9 mouse cellular contexts compared by ENCODE assay signal in genomic region chr2:140669081-140669480, GRCm38 (mm10). TPM values are rescaled to one million over a fixed set of nuclear protein-coding genes. Genes with fewer than 3 reads are reported as not detected.
DNase-seq lines count a peak whose midpoint lies in the region; ATAC-seq lines count a peak whose summit lies in the region.
"Had no signal": no experiment of that assay in that cellular context is flagged by ENCODE, and none has a peak within 500 bp of the region (broad histone marks: within the 10 kb centered on the region; RNA-seq: fewer than 3 reads in every experiment).

No protein-coding gene starts in this region.

- no peak for DNase-seq in kidney, adult 9 months
- no peak for DNase-seq in forebrain, embryonic 10.5 days (ENCODE audit: extremely low spot score, low spot score)
- no peak for DNase-seq in spleen, postnatal 4 days (ENCODE audit: low spot score in 2 of 2)
- no peak for DNase-seq in ovary, postnatal 14 days (ENCODE audit: low spot score)
- no peak for DNase-seq in liver
- DNase-seq: adrenal gland, postnatal 36 days had no signal

- H3K27me3 ChIP-seq in kidney, embryonic 15.5 days = no peaks in the 10 kb centered on the region
- peaks cover 29% of the 10 kb centered on the region for H3K27me3 ChIP-seq in forebrain, embryonic 10.5 days (ENCODE audit: poor library complexity, severe bottlenecking)
- H3K27me3 ChIP-seq in intestine, embryonic 15.5 days (replicated peaks) = no peaks in the 10 kb centered on the region
- no peaks in the 10 kb centered on the region for H3K27me3 ChIP-seq in neural tube, embryonic 15.5 days (replicated peaks)

- peak overlapping the region; percentile 29 for H3K4me3 ChIP-seq in kidney, embryonic 15.5 days (replicated peaks)
- peak overlapping the region; percentile 72 for H3K4me3 ChIP-seq in forebrain, embryonic 10.5 days
- H3K4me3 ChIP-seq in intestine, embryonic 15.5 days (replicated peaks) = peak overlapping the region; percentile 27
- H3K4me3 ChIP-seq in neural tube, embryonic 15.5 days (replicated peaks) = peak overlapping the region; percentile 44

- WGBS in kidney, embryonic 15.5 days = 21% methylated on average over 2 of the region's 2 CpGs
- WGBS in forebrain, embryonic 10.5 days = 23% methylated on average over 2 of the region's 2 CpGs
- 44% methylated on average over 2 of the region's 2 CpGs for WGBS in intestine, embryonic 15.5 days
- 5% methylated on average over 2 of the region's 2 CpGs for WGBS in neural tube, embryonic 15.5 days

- H3K27ac ChIP-seq in kidney, embryonic 15.5 days = no peak overlapping the region
- H3K27ac ChIP-seq in forebrain, embryonic 10.5 days = peak overlapping the region; percentile 92
- H3K27ac ChIP-seq in intestine, embryonic 15.5 days = no peak overlapping the region
- peak overlapping the region; percentile 68 for H3K27ac ChIP-seq in neural tube, embryonic 15.5 days (replicated peaks)

- H3K4me1 ChIP-seq in kidney, embryonic 15.5 days = peaks cover 13% of the 10 kb centered on the region; the same call in 1 of the 2 replicates
- peaks cover 60% of the 10 kb centered on the region for H3K4me1 ChIP-seq in forebrain, embryonic 10.5 days
- peaks cover 3% of the 10 kb centered on the region; the same call in 1 of the 2 replicates for H3K4me1 ChIP-seq in intestine, embryonic 15.5 days (replicated peaks)
- H3K4me1 ChIP-seq in neural tube, embryonic 15.5 days = peaks cover 27% of the 10 kb centered on the region

- H3K9me3 ChIP-seq in kidney, embryonic 15.5 days (replicated peaks) = no peaks in the 10 kb centered on the region
- H3K9me3 ChIP-seq in forebrain, embryonic 10.5 days = no peaks in the 10 kb centered on the region
- no peaks in the 10 kb centered on the region for H3K9me3 ChIP-seq in intestine, embryonic 15.5 days
- H3K9me3 ChIP-seq in neural tube, embryonic 15.5 days (replicated peaks) = no peaks in the 10 kb centered on the region

- no peak for ATAC-seq in kidney, embryonic 15.5 days (replicated peaks; ENCODE audit: low FRiP score)
- no peak for ATAC-seq in intestine, embryonic 15.5 days
- no peak for ATAC-seq in neural tube, embryonic 15.5 days (ENCODE audit: low FRiP score)

- H3K4me2 ChIP-seq in kidney, embryonic 15.5 days = peak overlapping the region; percentile 52
- peak overlapping the region; percentile 53 for H3K4me2 ChIP-seq in intestine, embryonic 15.5 days (replicated peaks)
- peak overlapping the region; percentile 64 for H3K4me2 ChIP-seq in neural tube, embryonic 15.5 days

- no peak overlapping the region for H3K9ac ChIP-seq in kidney, embryonic 15.5 days
- no peak overlapping the region for H3K9ac ChIP-seq in intestine, embryonic 15.5 days
- peak overlapping the region; percentile 41; the same call in 1 of the 2 replicates for H3K9ac ChIP-seq in neural tube, embryonic 15.5 days (replicated peaks)

- no peaks in the 10 kb centered on the region for H3K36me3 ChIP-seq in kidney, embryonic 15.5 days
- peaks cover 10% of the 10 kb centered on the region for H3K36me3 ChIP-seq in forebrain, embryonic 10.5 days (replicated peaks)
- no peaks in the 10 kb centered on the region for H3K36me3 ChIP-seq in intestine, embryonic 15.5 days
- no peaks in the 10 kb centered on the region for H3K36me3 ChIP-seq in neural tube, embryonic 15.5 days

RNA-seq across cellular contexts. Expression of gene Flrt3, which starts 2.2 kb away (rescaled TPM):
- polyA plus RNA-seq in kidney, embryonic 15.5 days (2015; fragmentation: Nextera tagmentation; extraction: Ambion mirVana) = 22.2 and 25.4 TPM in 2 replicates
- 61.7 and 65.4 TPM in 2 replicates for polyA plus RNA-seq in forebrain, embryonic 10.5 days (2016; fragmentation: Nextera tagmentation; extraction: Ambion mirVana)
- 29.3 TPM in 2 replicates for polyA plus RNA-seq in intestine, embryonic 15.5 days (2015; fragmentation: Nextera tagmentation; extraction: Ambion mirVana)
- polyA plus RNA-seq in neural tube, embryonic 15.5 days (2015; fragmentation: Nextera tagmentation; extraction: Ambion mirVana) = 34.5 and 38.4 TPM in 2 replicates

Comparison
In these comparisons a context has a peak if more than half of its experiments do, and no peak if none do; other contexts are left out.
1. H3K27ac ChIP-seq: peak in forebrain, embryonic 10.5 days (single experiment) and neural tube, embryonic 15.5 days (single experiment); none in kidney, embryonic 15.5 days (single experiment) and intestine, embryonic 15.5 days (single experiment).
2. Peak in every context shown above with its lines, with median percentiles within 50 percentile points of each other: H3K4me2 ChIP-seq and H3K4me3 ChIP-seq.